Mouse (Mus musculus) gastrocnemius, postnatal 4 days (tissue): ENCODE measurements around the gene Zfp575. TPM values are rescaled to one million over a fixed set of nuclear protein-coding genes. Genes with fewer than 3 reads are reported as not detected.

Source experiments
- DNase-seq, 2 experiments: peaks; one replicate each; pipeline ENCODE4 v3.0.0; 2021 to 2022; ENCODE audit warnings: low spot score in 2 of 2, mixed read lengths in 2 of 2
- total RNA-seq, 2 experiments: library from RNA; stranded (reverse); gene quantifications; 2 replicates each; pipeline ENCODE4 v1.2.3; 2021

The Zfp575 gene
- total RNA-seq, 2 experiments from 2014 or later, result 1.5 to 1.9 TPM

- DNase-seq, result no peak
Observed at GRCm38 (mm10) chr7:24565627-24566026, 21.8 kb downstream of the Zfp575 start.

GRCm38 (mm10) chr7:24564607-24565265, 22.7 kb downstream of the Zfp575 start:
- DNase-seq, result peak in 1 of 2 experiments; percentile 76

GRCm38 (mm10) chr7:24563837-24564206, 23.6 kb downstream of the Zfp575 start:
- DNase-seq, result no peak

GRCm38 (mm10) chr7:24563191-24563836, 24.1 kb downstream of the Zfp575 start:
- no peak for DNase-seq

- no peak for DNase-seq
Observed at GRCm38 (mm10) chr7:24561450-24561849, 26.0 kb downstream of the Zfp575 start.

- no peak for DNase-seq
Observed at GRCm38 (mm10) chr7:24555786-24556185, 31.7 kb downstream of the Zfp575 start.

GRCm38 (mm10) chr7:24551985-24552759, 35.3 kb downstream of the Zfp575 start:
- DNase-seq, result no peak

- DNase-seq, result no peak
Observed at GRCm38 (mm10) chr7:24547534-24548036, 39.9 kb downstream of the Zfp575 start.

GRCm38 (mm10) chr7:24546634-24547389, 40.6 kb downstream of the Zfp575 start:
- DNase-seq, result peak; percentile 99

GRCm38 (mm10) chr7:24546068-24546614, 41.3 kb downstream of the Zfp575 start, which contains the start of the genes Pinlyp and Xrcc1:
Gene Pinlyp, minus strand, starts transcription at chr7:24546118.
Gene Xrcc1, plus strand, starts transcription at chr7:24546289.
- DNase-seq, result no peak

GRCm38 (mm10) chr7:24544506-24544905, 42.9 kb downstream of the Zfp575 start:
- DNase-seq, result no peak

- DNase-seq, result no peak
Observed at GRCm38 (mm10) chr7:24539686-24540085, 47.8 kb downstream of the Zfp575 start.

GRCm38 (mm10) chr7:24538701-24539100, 48.7 kb downstream of the Zfp575 start:
- no peak for DNase-seq

- no peak for DNase-seq
Observed at GRCm38 (mm10) chr7:24538154-24538553, 49.3 kb downstream of the Zfp575 start.

- no peak for DNase-seq
Observed at GRCm38 (mm10) chr7:24537591-24537990, 49.9 kb downstream of the Zfp575 start.

GRCm38 (mm10) chr7:24537081-24537480, 50.4 kb downstream of the Zfp575 start:
- no peak for DNase-seq

GRCm38 (mm10) chr7:24534301-24534700, 53.1 kb downstream of the Zfp575 start:
- no peak for DNase-seq
